Mouse (Mus musculus): ENCODE results near the gene Prkca.

- peak; percentile 66 for TF ChIP-seq MAX (IDR thresholded peaks at IDR 0.05)
- no peak for TF ChIP-seq CTCF (IDR thresholded peaks at IDR 0.05; ENCODE audit: control insufficient read depth, insufficient read depth, insufficient read length)
- no peak for TF ChIP-seq USF1 (IDR thresholded peaks at IDR 0.05; ENCODE audit: low read depth)
- TF ChIP-seq MYOG (IDR thresholded peaks at IDR 0.05; ENCODE audit: control insufficient read depth, extremely low read depth, insufficient read length) = no peak
- TF ChIP-seq MYOD1 (IDR thresholded peaks at IDR 0.05; ENCODE audit: control insufficient read depth, insufficient read length, low read depth) = no peak
These were observed 126.7 kb downstream of the Prkca start for GRCm38 (mm10) chr11:108217043-108217442.
